Mouse (Mus musculus) heart, embryonic 13.5 days (tissue): ENCODE data around the gene Traf5. TPM values are rescaled to one million over a fixed set of nuclear protein-coding genes. Genes with fewer than 3 reads are reported as not detected.

Experiments used
- ATAC-seq: fragments of 200-750 bp; cut with Nextera tagmentation; 2 replicates; pipeline ENCODE4 v1.8.0; 2017; ENCODE audit warnings: moderate TSS enrichment; ENCODE audit not compliant: insufficient number of reproducible peaks, low FRiP score, low TSS enrichment; ENCODE audit errors: extremely low read depth
- H3K27ac ChIP-seq: fragments of 300-500 bp; sonication (generic); replicated peaks from 2 replicates; pipeline ENCODE4 v1.5.1; 2015; ENCODE audit warnings: moderate library complexity, mild to moderate bottlenecking, inconsistent platforms
- H3K27me3 ChIP-seq: fragments of 300-500 bp; sonication (generic); replicated peaks from 2 replicates; pipeline ENCODE4 v1.6.1; 2015; ENCODE audit warnings: mild to moderate bottlenecking, inconsistent platforms
- H3K36me3 ChIP-seq: fragments of 300-500 bp; sonication (generic); 2 replicates; pipeline ENCODE4 v1.6.1; 2015; ENCODE audit warnings: mild to moderate bottlenecking, inconsistent platforms
- H3K4me1 ChIP-seq: fragments of 300-500 bp; sonication (generic); 2 replicates; pipeline ENCODE4 v1.6.1; 2015; ENCODE audit warnings: inconsistent platforms
- H3K4me2 ChIP-seq: fragments of 300-500 bp; sonication (generic); 2 replicates; pipeline ENCODE4 v1.6.1; 2015; ENCODE audit warnings: inconsistent platforms, mild to moderate bottlenecking, moderate library complexity
- H3K4me3 ChIP-seq: fragments of 300-500 bp; sonication (generic); 2 replicates; pipeline ENCODE4 v1.5.1; 2015; ENCODE audit warnings: moderate library complexity, mild to moderate bottlenecking, inconsistent platforms
- H3K9ac ChIP-seq: fragments of 300-500 bp; sonication (generic); 2 replicates; pipeline ENCODE4 v1.6.1; 2015; ENCODE audit warnings: inconsistent platforms, mild to moderate bottlenecking, moderate library complexity
- H3K9me3 ChIP-seq: fragments of 300-500 bp; sonication (generic); 2 replicates; pipeline ENCODE4 v1.6.1; 2016; ENCODE audit warnings: inconsistent platforms
- WGBS: fragments of 180-500 bp; shearing (Covaris S2); methylation state at CpG from one replicate; pipeline ENCODE4 v1.1.7; 2015; ENCODE audit warnings: mixed read lengths; 5-methylcytosine and 5-hydroxymethylcytosine counted together
- polyA plus RNA-seq: library from polyadenylated mRNA; unstranded; fragments of >200 nt; fragmentation: Nextera tagmentation; extraction: Ambion mirVana; gene quantifications from 2 replicates; pipeline ENCODE4 v1.2.1, GENCODE M21; 2015

Gene Traf5
- 11.3 and 12.8 TPM in 2 replicates for polyA plus RNA-seq

GRCm38 (mm10) chr1:192091806-192092772 lies at the start of gene Traf5:
Gene Traf5 (minus strand): TSS chr1:192092559.
- H3K9ac ChIP-seq: peak within 1 kb of the TSS; percentile 93
- ATAC-seq: peak; percentile 99
- peaks cover 8% of the 10 kb centered on the region; the same call in 1 of the 2 replicates for H3K27me3 ChIP-seq
- peak within 1 kb of the TSS; percentile 82 for H3K4me3 ChIP-seq
- peak within 1 kb of the TSS; percentile 94 for H3K4me2 ChIP-seq
- H3K9me3 ChIP-seq: no peaks in the 10 kb centered on the region
- 0 out of 2 replicates have a peak, but pooled peaks cover 6% of the 10 kb centered on the region for H3K36me3 ChIP-seq
- 1% methylated on average over 63 of the region's 63 CpGs for WGBS
- peaks cover 39% of the 10 kb centered on the region for H3K4me1 ChIP-seq
- H3K27ac ChIP-seq: peak within 1 kb of the TSS; percentile 86

DNA sequence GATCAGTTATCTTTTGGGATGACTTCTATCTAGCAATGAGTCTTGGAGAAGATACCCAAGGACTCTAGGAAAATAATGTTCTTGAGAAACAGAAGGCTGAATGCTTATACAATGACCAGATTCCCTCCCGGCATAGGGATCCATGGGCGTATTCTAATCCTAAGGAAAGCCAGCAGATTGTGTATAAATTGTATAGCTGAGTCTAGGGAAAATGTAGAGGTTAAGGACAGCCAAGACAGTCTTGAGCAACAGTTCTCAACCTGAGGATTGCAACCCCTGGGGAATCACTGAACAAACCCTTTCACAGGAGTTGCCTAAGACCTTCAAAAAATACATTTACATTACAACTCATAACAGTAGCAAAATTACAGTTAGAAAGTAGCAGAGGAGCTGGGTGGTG lies 48.0 kb upstream of the Traf5 start:
- WGBS: 97% methylated on average over 2 of the region's 2 CpGs
- H3K27me3 ChIP-seq: no peaks in the 10 kb centered on the region

GRCm38 (mm10) chr1:192137926-192138910 lies 45.9 kb upstream of the Traf5 start, which contains the start of gene Rcor3:
Gene Rcor3 (minus strand): TSS chr1:192138062.
- peak; percentile 81 for ATAC-seq
- Histone ChIP-seq H3K9me3 (no peaks in the 10 kb centered on the region), H3K27ac (peak within 1 kb of the TSS; percentile 99), H3K27me3 (no peaks in the 10 kb centered on the region), H3K4me2 (peak within 1 kb of the TSS; percentile 93), H3K4me3 (peak within 1 kb of the TSS; percentile 89), H3K36me3 (peaks cover 9% of the 10 kb centered on the region), H3K9ac (peak within 1 kb of the TSS; percentile 97), H3K4me1 (peaks cover 26% of the 10 kb centered on the region)
- WGBS: under 1% methylated on average over 48 of the region's 88 CpGs

More for the DNA sequence above, 48.0 kb upstream of the Traf5 start:
- Histone ChIP-seq H3K9ac (no peak overlapping the region), H3K9me3 (no peaks in the 10 kb centered on the region), H3K4me3 (no peak overlapping the region), H3K36me3 (no peaks in the 10 kb centered on the region), H3K27ac (no peak overlapping the region), H3K4me2 (no peak overlapping the region), H3K4me1 (peaks cover 20% of the 10 kb centered on the region)
- ATAC-seq: no peak

- Histone ChIP-seq H3K27ac (peak overlapping the region; percentile 99), H3K9ac (peak overlapping the region; percentile 97), H3K27me3 (no peaks in the 10 kb centered on the region), H3K4me3 (peak overlapping the region; percentile 89), H3K4me2 (peak overlapping the region; percentile 93), H3K4me1 (peaks cover 26% of the 10 kb centered on the region), H3K36me3 (peaks cover 9% of the 10 kb centered on the region), H3K9me3 (no peaks in the 10 kb centered on the region)
- peak; percentile 2 for ATAC-seq
- 0% methylated on average over 25 of the region's 61 CpGs for WGBS
These were observed 45.0 kb upstream of the Traf5 start for GRCm38 (mm10) chr1:192137291-192137925.

- Histone ChIP-seq H3K9me3 (no peaks in the 10 kb centered on the region), H3K4me2 (peak overlapping the region; percentile 93), H3K9ac (peak overlapping the region; percentile 97), H3K4me3 (peak overlapping the region; percentile 89), H3K27me3 (no peaks in the 10 kb centered on the region), H3K36me3 (peaks cover 9% of the 10 kb centered on the region), H3K4me1 (peaks cover 26% of the 10 kb centered on the region), H3K27ac (peak overlapping the region; percentile 99)
- peak; percentile 68 for ATAC-seq
- WGBS: under 1% methylated on average over 52 of the region's 55 CpGs
These were observed 44.4 kb upstream of the Traf5 start for GRCm38 (mm10) chr1:192136561-192137290.

GRCm38 (mm10) chr1:192130202-192130601 lies 37.8 kb upstream of the Traf5 start:
- Histone ChIP-seq H3K4me3 (no peak overlapping the region), H3K4me2 (no peak overlapping the region), H3K27me3 (no peaks in the 10 kb centered on the region), H3K9me3 (no peaks in the 10 kb centered on the region), H3K36me3 (peaks cover 54% of the 10 kb centered on the region), H3K4me1 (peaks cover 5% of the 10 kb centered on the region), H3K9ac (no peak overlapping the region), H3K27ac (no peak overlapping the region)
- ATAC-seq: no peak
- WGBS: 85% methylated on average over 1 of the region's 1 CpGs

DNA sequence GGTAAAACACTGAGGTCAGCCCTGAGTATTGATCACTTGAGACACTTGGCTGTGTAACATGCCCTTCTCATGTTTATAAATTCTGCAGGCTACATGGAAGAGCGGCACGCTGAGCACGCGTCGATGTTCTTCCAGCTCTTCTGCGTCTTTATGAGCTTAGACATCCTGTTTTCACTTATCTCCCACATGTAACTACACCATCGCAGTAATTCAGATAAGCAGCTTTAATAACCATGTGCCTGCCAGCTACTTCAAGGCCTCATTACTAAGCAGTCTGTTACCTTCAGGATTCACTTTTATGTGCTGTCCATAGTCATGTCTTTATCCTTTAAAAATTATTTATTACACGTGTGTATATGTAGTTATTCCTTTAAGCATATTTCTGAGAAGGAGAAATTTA lies 36.0 kb upstream of the Traf5 start:
- Histone ChIP-seq H3K27ac (no peak overlapping the region), H3K4me2 (no peak overlapping the region), H3K9me3 (no peaks in the 10 kb centered on the region), H3K4me3 (no peak overlapping the region), H3K4me1 (no peaks in the 10 kb centered on the region), H3K9ac (no peak overlapping the region), H3K36me3 (peaks cover 64% of the 10 kb centered on the region), H3K27me3 (no peaks in the 10 kb centered on the region)
- 85% methylated on average over 8 of the region's 8 CpGs for WGBS
- ATAC-seq: no peak

DNA sequence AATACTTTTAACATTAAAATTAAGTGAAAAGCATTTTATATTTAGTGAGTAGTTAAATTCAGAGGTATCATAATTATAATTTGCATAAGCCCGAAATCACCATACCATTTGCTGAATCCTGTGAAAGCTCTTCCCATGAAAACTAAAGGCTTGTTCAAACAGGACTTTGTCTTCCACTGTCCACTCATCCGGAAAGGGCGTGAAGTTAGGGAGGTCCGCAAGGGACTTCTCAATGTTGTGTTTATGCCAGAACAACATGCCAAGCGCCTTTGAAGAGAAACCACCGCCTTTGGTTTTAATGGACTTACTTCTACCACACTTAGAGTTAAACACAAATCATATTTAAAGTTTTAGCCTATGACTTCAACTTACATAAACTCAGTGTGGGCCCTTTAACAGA lies 33.4 kb upstream of the Traf5 start:
- Histone ChIP-seq H3K4me2 (no peak overlapping the region), H3K4me3 (no peak overlapping the region), H3K27ac (no peak overlapping the region), H3K9me3 (no peaks in the 10 kb centered on the region), H3K9ac (no peak overlapping the region), H3K36me3 (peaks cover 85% of the 10 kb centered on the region), H3K4me1 (peaks cover 12% of the 10 kb centered on the region), H3K27me3 (no peaks in the 10 kb centered on the region)
- ATAC-seq: no peak
- 94% methylated on average over 6 of the region's 6 CpGs for WGBS

DNA sequence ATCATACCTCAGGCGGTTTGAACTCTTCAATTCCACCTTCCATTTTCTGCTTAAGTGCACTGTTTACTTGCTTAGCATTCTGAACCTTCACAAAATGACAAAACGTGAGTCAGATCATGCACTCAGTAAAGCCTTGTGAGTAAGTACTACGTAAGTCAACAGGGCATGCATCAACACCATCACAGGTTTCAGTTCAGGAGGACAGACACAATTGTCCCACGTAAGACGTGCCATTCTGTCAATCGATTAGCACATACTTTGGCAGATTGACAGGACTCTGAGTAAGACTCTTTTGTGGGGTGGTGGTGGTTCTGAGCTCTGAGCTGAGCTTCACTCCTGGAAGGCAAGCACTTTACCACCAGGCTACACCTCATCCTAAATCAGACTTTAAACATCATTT lies 23.9 kb upstream of the Traf5 start:
- Histone ChIP-seq H3K4me2 (no peak overlapping the region), H3K4me3 (no peak overlapping the region), H3K27me3 (no peaks in the 10 kb centered on the region), H3K9me3 (no peaks in the 10 kb centered on the region), H3K27ac (no peak overlapping the region), H3K4me1 (peaks cover 5% of the 10 kb centered on the region; the same call in 1 of the 2 replicates), H3K36me3 (peaks cover 88% of the 10 kb centered on the region), H3K9ac (no peak overlapping the region)
- WGBS: 84% methylated on average over 6 of the region's 6 CpGs
- no peak for ATAC-seq

- peaks cover 89% of the 10 kb centered on the region for H3K36me3 ChIP-seq
- ATAC-seq: no peak
- no peak overlapping the region for H3K9ac ChIP-seq
- H3K4me1 ChIP-seq: no peaks in the 10 kb centered on the region
- H3K27ac ChIP-seq: no peak overlapping the region
- H3K9me3 ChIP-seq: no peaks in the 10 kb centered on the region
- WGBS: 62% methylated on average over 1 of the region's 1 CpGs
- no peak overlapping the region for H3K4me3 ChIP-seq
- no peak overlapping the region for H3K4me2 ChIP-seq
- H3K27me3 ChIP-seq: no peaks in the 10 kb centered on the region
These were observed 23.0 kb upstream of the Traf5 start for GRCm38 (mm10) chr1:192115378-192115777.
